Mouse (Mus musculus) ES-Bruce4 (cell line): ENCODE measurements around the gene Ino80.

Experiments used
- CTCF ChIP-seq: IDR thresholded peaks from one replicate; pipeline ENCODE4 v1.8.1; 2011; ENCODE audit warnings: low read depth, low read length
- POLR2A ChIP-seq: IDR thresholded peaks from one replicate; pipeline ENCODE4 v1.8.1; 2011; ENCODE audit warnings: low read length; ENCODE audit not compliant: insufficient read depth

GRCm38 (mm10) chr2:119335535-119335934 is 142.0 kb downstream of the Ino80 start:
- no peak for TF ChIP-seq POLR2A
- TF ChIP-seq CTCF = no peak
